Comparison of ENCODE assay signal across 23 mouse cellular contexts in the genomic region with DNA sequence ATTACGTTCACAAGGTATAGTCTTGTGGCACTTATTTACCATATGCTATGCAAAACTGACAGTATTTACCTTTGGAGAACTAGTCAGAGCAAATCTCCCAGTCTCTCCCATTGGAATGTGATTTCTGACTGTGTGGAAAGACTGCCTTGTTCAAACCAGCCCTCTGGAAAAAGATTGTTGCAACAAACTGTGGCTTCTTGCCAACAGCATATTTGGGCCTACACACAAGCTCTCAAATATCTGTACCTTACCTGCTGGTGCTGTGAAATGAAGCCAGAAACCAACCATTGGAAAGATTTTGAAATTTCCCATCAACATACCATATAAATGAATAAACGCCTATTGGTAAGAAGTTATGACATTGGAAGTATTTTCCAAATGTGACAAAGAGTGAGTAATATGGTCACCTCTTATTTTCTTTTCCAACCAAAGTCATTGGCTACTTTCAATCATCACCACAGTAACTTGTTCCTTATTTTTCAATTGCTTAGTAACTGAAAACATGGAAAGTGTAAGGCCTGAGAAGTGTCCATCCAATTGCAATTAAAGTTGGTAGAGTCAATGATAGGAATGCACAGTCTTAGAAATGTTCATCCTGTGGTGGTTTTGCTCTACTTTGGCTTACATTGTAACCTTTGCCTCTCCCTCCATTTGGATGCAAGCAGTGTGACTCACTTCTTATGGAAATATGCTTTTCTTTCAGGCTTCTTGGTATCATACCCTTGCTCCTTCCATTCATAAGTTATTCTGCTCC.
A peak's percentile ranks its signal among the peaks of the same experiment; 100 is the strongest.
DNase-seq lines count a peak whose midpoint lies in the region; ATAC-seq and TF ChIP-seq lines count a peak whose summit lies in the region.
"Had no signal": no experiment of that assay in that cellular context is flagged by ENCODE, and none has a peak within 500 bp of the region (broad histone marks: within the 10 kb centered on the region; RNA-seq: fewer than 3 reads in every experiment).

No protein-coding gene starts in this region.

- no peak overlapping the region for H3K4me2 ChIP-seq in lung, embryonic 14.5 days
- H3K4me2 ChIP-seq: embryonic facial prominence, embryonic 15.5 days; forebrain, embryonic 12.5 days; liver, embryonic 13.5 days; midbrain, embryonic 11.5 days; neural tube, embryonic 12.5 days had no signal

- H3K27ac ChIP-seq in kidney, adult 2 months (ENCODE audit: insufficient read depth, low read depth, low read length) = no peak overlapping the region
- H3K27ac ChIP-seq in lung, embryonic 14.5 days (ENCODE audit: low read depth) = no peak overlapping the region
- H3K27ac ChIP-seq: embryonic facial prominence, embryonic 15.5 days; forebrain, embryonic 12.5 days; heart, adult 2 months; hindbrain, embryonic 10.5 days; limb, embryonic 10.5 days; liver, embryonic 13.5 days; macrophage; neural tube, embryonic 12.5 days had no signal

- H3K4me3 ChIP-seq in kidney, adult 2 months (ENCODE audit: insufficient read depth, low read depth, low read length) = no peak overlapping the region
- no peak overlapping the region for H3K4me3 ChIP-seq in lung, embryonic 14.5 days (ENCODE audit: low read depth, low read length)
- H3K4me3 ChIP-seq: embryonic facial prominence, embryonic 15.5 days; forebrain, embryonic 12.5 days; heart, adult 2 months; hindbrain, embryonic 10.5 days; limb, embryonic 10.5 days; liver, embryonic 13.5 days; neural tube, embryonic 12.5 days had no signal

- no peak for TF ChIP-seq POLR2A in kidney, adult 2 months (IDR thresholded peaks at IDR 0.05; ENCODE audit: low read depth, low read length)

- no peaks in the 10 kb centered on the region for H3K9me3 ChIP-seq in lung, embryonic 14.5 days (ENCODE audit: low read depth, low read length)
- H3K9me3 ChIP-seq: embryonic facial prominence, embryonic 15.5 days; forebrain, embryonic 12.5 days; G1E; hindbrain, embryonic 10.5 days; limb, embryonic 10.5 days; liver, embryonic 13.5 days; neural tube, embryonic 12.5 days had no signal

- no peaks in the 10 kb centered on the region for H3K4me1 ChIP-seq in kidney, adult 2 months (ENCODE audit: control insufficient read depth, insufficient read depth, low read length)
- no peaks in the 10 kb centered on the region for H3K4me1 ChIP-seq in lung, embryonic 14.5 days (ENCODE audit: insufficient read depth)
- H3K4me1 ChIP-seq: embryonic facial prominence, embryonic 15.5 days; forebrain, embryonic 12.5 days; hindbrain, embryonic 10.5 days; limb, embryonic 10.5 days; liver, embryonic 13.5 days; neural tube, embryonic 12.5 days had no signal

- H3K9ac ChIP-seq in lung, embryonic 14.5 days = no peak overlapping the region
- H3K9ac ChIP-seq: embryonic facial prominence, embryonic 15.5 days; forebrain, embryonic 12.5 days; liver, embryonic 13.5 days; neural tube, embryonic 12.5 days had no signal

- TF ChIP-seq CTCF in kidney, adult 2 months (conservative IDR thresholded peaks at IDR 0.05; ENCODE audit: insufficient read depth, insufficient read length, low read depth, low read length) = no peak
- no peak for TF ChIP-seq CTCF in lung, embryonic 14.5 days (IDR thresholded peaks at IDR 0.05; ENCODE audit: low read depth)

- H3K36me3 ChIP-seq in kidney, adult 2 months (ENCODE audit: control insufficient read depth, insufficient read depth, low read length) = no peaks in the 10 kb centered on the region
- no peaks in the 10 kb centered on the region for H3K36me3 ChIP-seq in lung, embryonic 14.5 days (ENCODE audit: insufficient read depth)
- H3K36me3 ChIP-seq: embryonic facial prominence, embryonic 15.5 days; forebrain, embryonic 12.5 days; G1E; hindbrain, embryonic 10.5 days; limb, embryonic 10.5 days; liver, embryonic 13.5 days; neural tube, embryonic 12.5 days had no signal

- 74% methylated on average over 2 of the region's 2 CpGs for WGBS in kidney, adult 2 months
- 77% methylated on average over 2 of the region's 2 CpGs for WGBS in lung, embryonic 14.5 days

- DNase-seq in adrenal gland, postnatal 10 days = peak; percentile 5
- DNase-seq in adrenal gland, adult (ENCODE audit: inconsistent age in 2 of 2, low spot score in 1 of 2) = no peak
- DNase-seq in kidney, adult 2 months = peak; percentile 13
- DNase-seq in kidney, adult 18-20 months = no peak
- peak; percentile 84 for DNase-seq in Muller cell, postnatal 12 days (ENCODE audit: inconsistent ontology term)
- peak; percentile 5 for DNase-seq in lung, embryonic 14.5 days
- no peak for DNase-seq in gastrocnemius, postnatal 10 days
- no peak for DNase-seq in MN1 (ENCODE audit: low spot score)
- DNase-seq: adrenal gland, adult 2 months; gastrocnemius, postnatal 14 days; heart, adult 2 months; kidney, adult 11 months; kidney, postnatal 4 days; liver, embryonic 13.5 days; right cerebral cortex, adult 18-20 months had no signal

- no peak for ATAC-seq in lung, embryonic 14.5 days (ENCODE audit: insufficient read depth)

- H3K27me3 ChIP-seq in kidney, adult 2 months (replicated peaks; ENCODE audit: control insufficient read depth, insufficient read depth, low read length) = no peaks in the 10 kb centered on the region
- no peaks in the 10 kb centered on the region for H3K27me3 ChIP-seq in lung, embryonic 14.5 days (ENCODE audit: insufficient read depth, low read length)
- H3K27me3 ChIP-seq: embryonic facial prominence, embryonic 15.5 days; forebrain, embryonic 12.5 days; liver, embryonic 13.5 days; neural tube, embryonic 12.5 days had no signal

Comparison
In these comparisons a context has a peak if more than half of its experiments do, and no peak if none do; other contexts are left out.
1. DNase-seq: peak in adrenal gland, postnatal 10 days (single experiment), kidney, adult 2 months (single experiment), Muller cell, postnatal 12 days (single experiment) and lung, embryonic 14.5 days (single experiment); none in adrenal gland, adult (0 of 2), kidney, adult 18-20 months (single experiment), gastrocnemius, postnatal 10 days (single experiment) and MN1 (single experiment).